Mouse (Mus musculus) lung, postnatal 0 days (tissue): Measurements from ENCODE around the gene Tagln2.

Experiments
- CTCF ChIP-seq: IDR thresholded peaks from 2 replicates; pipeline ENCODE4 v1.5.1; 2016; ENCODE audit warnings: antibody characterized with exemption, mild to moderate bottlenecking
- EP300 ChIP-seq: IDR thresholded peaks from 2 replicates; pipeline ENCODE4 v1.6.1; 2016; ENCODE audit warnings: antibody characterized with exemption, mild to moderate bottlenecking, control low read depth

- no peak; the same call in 1 of the 2 replicates for TF ChIP-seq CTCF
- peak; percentile 41; the same call in 1 of the 2 replicates for TF ChIP-seq EP300
Measured at GRCm38 (mm10) chr1:172503111-172503997, 3.5 kb downstream of the Tagln2 start.
